ENCODE assay signal across 8 mouse cellular contexts in genomic region chr4:133277104-133278026, GRCm38 (mm10). TPM values are rescaled to one million over a fixed set of nuclear protein-coding genes. Genes with fewer than 3 reads are reported as not detected.
DNase-seq lines count a peak whose midpoint lies in the region; ATAC-seq lines count a peak whose summit lies in the region.

Tmem222 (minus strand) TSS chr4:133277792.

- H3K36me3 ChIP-seq in megakaryocyte, embryonic 14.5 days (replicated peaks; ENCODE audit: low read length), result peaks cover 28% of the 10 kb centered on the region

- peak; percentile 98 for DNase-seq in ZHBTc4 (ENCODE audit: low read depth, low spot score)
- peak; percentile 92 to 93 for DNase-seq in gastrocnemius, adult 8-10 months (ENCODE audit: low spot score in 2 of 2)
- peak; percentile 69 for DNase-seq in hindlimb bud, embryonic 11.5 days (ENCODE audit: extremely low spot score, low read depth, low spot score)
- DNase-seq in left cerebral cortex, adult 8-10 months (ENCODE audit: low spot score in 2 of 2), result peak; percentile 93 to 96
- peak; percentile 96 to 97 for DNase-seq in right cerebral cortex, postnatal 10 days (ENCODE audit: low spot score in 2 of 2)
- DNase-seq in urinary bladder, postnatal 25 days (ENCODE audit: low spot score), result peak; percentile 94

- no peaks in the 10 kb centered on the region for H3K9me3 ChIP-seq in megakaryocyte, embryonic 14.5 days

- H3K4me3 ChIP-seq in megakaryocyte, embryonic 14.5 days (replicated peaks), result peak within 1 kb of the TSS; percentile 97

- H3K4me1 ChIP-seq in megakaryocyte, embryonic 14.5 days, result peaks cover 54% of the 10 kb centered on the region

- H3K27me3 ChIP-seq in megakaryocyte, embryonic 14.5 days (replicated peaks), result no peaks in the 10 kb centered on the region

- peak; percentile 90 for ATAC-seq in common myeloid progenitor, adult 5-6 weeks (replicated peaks; ENCODE audit: low read depth, poor library complexity, severe bottlenecking)

RNA-seq across cellular contexts. Expression of gene Tmem222, which starts in this region (rescaled TPM):
- 20.4 and 21.7 TPM in 2 replicates for total RNA-seq in common myeloid progenitor, adult 5-6 weeks (2017)
- 10 to 100 TPM; 24.5 to 27.8 (median 26.2) TPM for total RNA-seq in gastrocnemius, adult 8-10 months (2022)
- 10 to 100 TPM; 84.3 to 91.2 (median 87.4) TPM for total RNA-seq in left cerebral cortex, adult 8-10 months (2022)
- 5.8 and 12.2 TPM in 2 replicates for polyA plus RNA-seq in megakaryocyte, embryonic 14.5 days (2012; ENCODE audit: insufficient read depth, low replicate concordance)

Comparison
In these comparisons a context has a peak if more than half of its experiments do, and no peak if none do; other contexts are left out.
1. Peak in every context shown above with its lines: DNase-seq, ATAC-seq and H3K4me3 ChIP-seq.